Mouse (Mus musculus) liver, adult 10 weeks (tissue): Measurements from ENCODE around the gene Naaladl1. TPM values are rescaled to one million over a fixed set of nuclear protein-coding genes. Genes with fewer than 3 reads are reported as not detected.

Source experiments
- polyA plus RNA-seq: library from polyadenylated mRNA; stranded (reverse); fragments of 350-450 nt; fragmentation: Illumina TruSeq; extraction: RNeasy Lipid Tissue Mini Kit (QIAGEN cat#74804); gene quantifications from one replicate; pipeline ENCODE4 v1.2.3, GENCODE M21; 2014; ENCODE audit warnings: low read depth, low replicate concordance

Gene Naaladl1
- polyA plus RNA-seq = not detected

GRCm38 (mm10) chr19:6105586-6105985 is at the start of gene Naaladl1:
TSS of gene Naaladl1 (plus strand) at chr19:6105782.

GRCm38 (mm10) chr19:6057313-6058096 is 48.1 kb upstream of the Naaladl1 start, which contains the start of the genes Mrpl49 and Fau:
TSS of gene Mrpl49 (minus strand) at chr19:6057785.
TSS of gene Fau (plus strand) at chr19:6057844.

GRCm38 (mm10) chr19:6061021-6061533 is 44.5 kb upstream of the Naaladl1 start, which contains the start of gene Znhit2:
TSS of gene Znhit2 (plus strand) at chr19:6061192.

GRCm38 (mm10) chr19:6067724-6068415 is 37.7 kb upstream of the Naaladl1 start, which contains the start of gene Tm7sf2:
TSS of gene Tm7sf2 (minus strand) at chr19:6068373.

GRCm38 (mm10) chr19:6076564-6077393 is 28.8 kb upstream of the Naaladl1 start, which contains the start of gene Vps51:
TSS of gene Vps51 (minus strand) at chr19:6077231.

GRCm38 (mm10) chr19:6079983-6080480 is 25.6 kb upstream of the Naaladl1 start, which contains the start of gene Tmem262:
TSS of gene Tmem262 (plus strand) at chr19:6080033.

GRCm38 (mm10) chr19:6082156-6082555 is 23.4 kb upstream of the Naaladl1 start, which contains the start of gene Gm28374:
TSS of gene Gm28374 (minus strand) at chr19:6082256.

GRCm38 (mm10) chr19:6084478-6085248 is 20.9 kb upstream of the Naaladl1 start, which contains the start of the genes Zfpl1 and Cdca5:
TSS of gene Zfpl1 (minus strand) at chr19:6084956.
TSS of gene Cdca5 (plus strand) at chr19:6084983.

GRCm38 (mm10) chr19:6094119-6094518 is 11.5 kb upstream of the Naaladl1 start, which contains the start of gene AC131692.1:
TSS of gene AC131692.1 (plus strand) at chr19:6094419.

GRCm38 (mm10) chr19:6117986-6118676 is 12.5 kb downstream of the Naaladl1 start, which contains the start of gene Sac3d1:
TSS of gene Sac3d1 (minus strand) at chr19:6118650.

GRCm38 (mm10) chr19:6127760-6128341 is 22.3 kb downstream of the Naaladl1 start, which contains the start of gene Snx15:
TSS of gene Snx15 (minus strand) at chr19:6128304.

GRCm38 (mm10) chr19:6140678-6141393 is 35.3 kb downstream of the Naaladl1 start, which contains the start of gene Batf2:
TSS of gene Batf2 (plus strand) at chr19:6140983.

GRCm38 (mm10) chr19:6141394-6141749 is 35.8 kb downstream of the Naaladl1 start, which contains the start of gene Arl2:
TSS of gene Arl2 (minus strand) at chr19:6141548.

Other genes starting within 250 kb of the Naaladl1 start
- 1.5 TPM for gene Frmd8, start 230.5 kb upstream of the Naaladl1 start, polyA plus RNA-seq
- 7.7 TPM for gene Slc25a45, start 228.0 kb upstream of the Naaladl1 start, polyA plus RNA-seq
- not detected for gene Tigd3, start 211.6 kb upstream of the Naaladl1 start, polyA plus RNA-seq
- gene Dpf2, start 192.8 kb upstream of the Naaladl1 start, polyA plus RNA-seq = 7.4 TPM
- 0.56 TPM for gene Cdc42ep2, start 181.0 kb upstream of the Naaladl1 start, polyA plus RNA-seq
- 2.9 TPM for gene Pola2, start 141.6 kb upstream of the Naaladl1 start, polyA plus RNA-seq
- gene Slc22a20, start 119.6 kb upstream of the Naaladl1 start, polyA plus RNA-seq = not detected
- 0.82 TPM for gene Capn1, start 89.9 kb upstream of the Naaladl1 start, polyA plus RNA-seq
- 2.7 TPM for gene Syvn1, start 59.2 kb upstream of the Naaladl1 start, polyA plus RNA-seq
- 28.1 TPM for gene Mrpl49, start 48.0 kb upstream of the Naaladl1 start, polyA plus RNA-seq
- gene Fau, start 47.9 kb upstream of the Naaladl1 start, polyA plus RNA-seq = 75.1 TPM
- gene Znhit2, start 44.6 kb upstream of the Naaladl1 start, polyA plus RNA-seq = not detected
- 28.5 TPM for gene Tm7sf2, start 37.4 kb upstream of the Naaladl1 start, polyA plus RNA-seq
- 4.6 TPM for gene Vps51, start 28.6 kb upstream of the Naaladl1 start, polyA plus RNA-seq
- gene Tmem262, start 25.7 kb upstream of the Naaladl1 start, polyA plus RNA-seq = not detected
- gene Gm28374, start 23.5 kb upstream of the Naaladl1 start, polyA plus RNA-seq = not detected
- 1.1 TPM for gene Zfpl1, start 20.8 kb upstream of the Naaladl1 start, polyA plus RNA-seq
- not detected for gene Cdca5, start 20.8 kb upstream of the Naaladl1 start, polyA plus RNA-seq
- gene AC131692.1, start 11.4 kb upstream of the Naaladl1 start, polyA plus RNA-seq = not detected
- gene Sac3d1, start 12.9 kb downstream of the Naaladl1 start, polyA plus RNA-seq = 1.0 TPM
- 2.6 TPM for gene Snx15, start 22.5 kb downstream of the Naaladl1 start, polyA plus RNA-seq
- not detected for gene Batf2, start 35.2 kb downstream of the Naaladl1 start, polyA plus RNA-seq
- 0.98 TPM for gene Arl2, start 35.8 kb downstream of the Naaladl1 start, polyA plus RNA-seq
- gene Majin, start 78.6 kb downstream of the Naaladl1 start, polyA plus RNA-seq = not detected
- gene Gpha2, start 120.6 kb downstream of the Naaladl1 start, polyA plus RNA-seq = not detected
- 0.93 TPM for gene Ppp2r5b, start 130.1 kb downstream of the Naaladl1 start, polyA plus RNA-seq
- 0.79 TPM for gene Atg2a, start 135.9 kb downstream of the Naaladl1 start, polyA plus RNA-seq
- 4.2 TPM for gene Ehd1, start 170.9 kb downstream of the Naaladl1 start, polyA plus RNA-seq
- gene Cdc42bpg, start 200.7 kb downstream of the Naaladl1 start, polyA plus RNA-seq = 0.82 TPM
- gene Men1, start 229.2 kb downstream of the Naaladl1 start, polyA plus RNA-seq = 3.5 TPM
- gene Map4k2, start 235.4 kb downstream of the Naaladl1 start, polyA plus RNA-seq = 3.2 TPM